Comparison of ENCODE assay signal across 8 mouse cellular contexts in genomic region chr17:82957409-82957808, GRCm38 (mm10).
DNase-seq lines count a peak whose midpoint lies in the region; ATAC-seq and TF ChIP-seq lines count a peak whose summit lies in the region.
"Had no signal": no experiment of that assay in that cellular context is flagged by ENCODE, and none has a peak within 500 bp of the region (broad histone marks: within the 10 kb centered on the region; RNA-seq: fewer than 3 reads in every experiment).

No protein-coding gene starts in this region.

- ATAC-seq in kidney, embryonic 16.5 days (ENCODE audit: low FRiP score, low TSS enrichment), result no peak; the same call in 1 of the 2 replicates
- peak; percentile 81 for ATAC-seq in forebrain, postnatal 0 days
- ATAC-seq in midbrain, embryonic 14.5 days (ENCODE audit: low FRiP score, low TSS enrichment), result peak; percentile 60; the same call in 1 of the 2 replicates

- no peaks in the 10 kb centered on the region for H3K9me3 ChIP-seq in kidney, embryonic 16.5 days (ENCODE audit: low read length)
- H3K9me3 ChIP-seq in E14TG2a.4 (ENCODE audit: low read length), result no peaks in the 10 kb centered on the region
- H3K9me3 ChIP-seq in forebrain, postnatal 0 days (ENCODE audit: low read length), result no peaks in the 10 kb centered on the region
- no peaks in the 10 kb centered on the region for H3K9me3 ChIP-seq in midbrain, embryonic 14.5 days (ENCODE audit: control insufficient read depth, low read length)
- H3K9me3 ChIP-seq: embryonic facial prominence, embryonic 12.5 days had no signal

- TF ChIP-seq CTCF in E14TG2a.4 (conservative IDR thresholded peaks at IDR 0.05; ENCODE audit: low read length), result peak; percentile 78
- TF ChIP-seq CTCF in forebrain, postnatal 0 days (IDR thresholded peaks at IDR 0.05; ENCODE audit: low read depth), result peak; percentile 85

- H3K9ac ChIP-seq in kidney, embryonic 16.5 days (replicated peaks; ENCODE audit: low read length), result no peak overlapping the region
- no peak overlapping the region for H3K9ac ChIP-seq in forebrain, postnatal 0 days
- H3K9ac ChIP-seq in midbrain, embryonic 14.5 days (replicated peaks; ENCODE audit: low read length), result no peak overlapping the region
- H3K9ac ChIP-seq: embryonic facial prominence, embryonic 12.5 days had no signal

- DNase-seq in kidney, adult 9 months, result peak; percentile 51
- DNase-seq in ZHBTc4 (ENCODE audit: low read depth, low spot score), result peak; percentile 50
- peak; percentile 88 for DNase-seq in forebrain, postnatal 0 days
- peak; percentile 92 for DNase-seq in midbrain, embryonic 14.5 days
- DNase-seq in gastrocnemius, postnatal 36 days, result no peak

- H3K4me3 ChIP-seq in kidney, embryonic 16.5 days (ENCODE audit: low read length), result no peak overlapping the region
- no peak overlapping the region for H3K4me3 ChIP-seq in E14TG2a.4 (replicated peaks; ENCODE audit: low read length)
- no peak overlapping the region for H3K4me3 ChIP-seq in forebrain, postnatal 0 days (ENCODE audit: low read depth, low read length)
- H3K4me3 ChIP-seq in midbrain, embryonic 14.5 days (replicated peaks; ENCODE audit: low read depth, low read length), result no peak overlapping the region
- H3K4me3 ChIP-seq: embryonic facial prominence, embryonic 12.5 days had no signal

- no peak overlapping the region for H3K4me2 ChIP-seq in kidney, embryonic 16.5 days (replicated peaks; ENCODE audit: low read depth, low read length)
- H3K4me2 ChIP-seq in forebrain, postnatal 0 days (ENCODE audit: low read depth), result no peak overlapping the region
- H3K4me2 ChIP-seq in midbrain, embryonic 14.5 days (ENCODE audit: low read length), result no peak overlapping the region
- H3K4me2 ChIP-seq: embryonic facial prominence, embryonic 12.5 days had no signal

- H3K36me3 ChIP-seq in kidney, embryonic 16.5 days (ENCODE audit: insufficient read depth, low read length), result no peaks in the 10 kb centered on the region
- no peaks in the 10 kb centered on the region for H3K36me3 ChIP-seq in E14TG2a.4 (ENCODE audit: insufficient read depth, low read length)
- H3K36me3 ChIP-seq in forebrain, postnatal 0 days (ENCODE audit: insufficient read depth), result no peaks in the 10 kb centered on the region
- H3K36me3 ChIP-seq in midbrain, embryonic 14.5 days (ENCODE audit: control insufficient read depth, insufficient read depth, low read length), result no peaks in the 10 kb centered on the region
- H3K36me3 ChIP-seq: embryonic facial prominence, embryonic 12.5 days had no signal

- H3K27ac ChIP-seq in kidney, embryonic 16.5 days (ENCODE audit: low read length), result no peak overlapping the region
- H3K27ac ChIP-seq in forebrain, postnatal 0 days (ENCODE audit: low read depth, low read length), result no peak overlapping the region
- H3K27ac ChIP-seq in midbrain, embryonic 14.5 days (replicated peaks; ENCODE audit: low read depth, low read length), result no peak overlapping the region
- H3K27ac ChIP-seq: embryonic facial prominence, embryonic 12.5 days had no signal

- H3K4me1 ChIP-seq in kidney, embryonic 16.5 days (ENCODE audit: insufficient read depth, low read length), result no peaks in the 10 kb centered on the region
- H3K4me1 ChIP-seq in E14TG2a.4 (replicated peaks; ENCODE audit: low read depth, low read length), result no peaks in the 10 kb centered on the region
- H3K4me1 ChIP-seq in forebrain, postnatal 0 days (ENCODE audit: insufficient read depth), result no peaks in the 10 kb centered on the region
- H3K4me1 ChIP-seq in midbrain, embryonic 14.5 days (ENCODE audit: control insufficient read depth, insufficient read depth, low read length), result no peaks in the 10 kb centered on the region
- H3K4me1 ChIP-seq: embryonic facial prominence, embryonic 12.5 days had no signal

- intact Hi-C loops in gastrocnemius, postnatal 36 days (cut with DNase I), result loop anchor here (10.0 kb wide), 1 partner anchor 1763 kb away; no protein-coding TSS in a partner anchor

- no peaks in the 10 kb centered on the region for H3K27me3 ChIP-seq in kidney, embryonic 16.5 days (ENCODE audit: insufficient read depth, low read length)
- peaks cover 13% of the 10 kb centered on the region for H3K27me3 ChIP-seq in E14TG2a.4 (ENCODE audit: insufficient read depth, low read length)
- H3K27me3 ChIP-seq in forebrain, postnatal 0 days (ENCODE audit: insufficient read depth, low read length), result no peaks in the 10 kb centered on the region
- no peaks in the 10 kb centered on the region for H3K27me3 ChIP-seq in midbrain, embryonic 14.5 days (ENCODE audit: control insufficient read depth, insufficient read depth, low read length)

- WGBS in kidney, embryonic 16.5 days, result 36% methylated on average over 4 of the region's 4 CpGs
- WGBS in forebrain, postnatal 0 days, result 30% methylated on average over 4 of the region's 4 CpGs
- WGBS in midbrain, embryonic 14.5 days, result 36% methylated on average over 4 of the region's 4 CpGs

Comparison
In these comparisons a context has a peak if more than half of its experiments do, and no peak if none do; other contexts are left out.
1. DNase-seq: peak in kidney, adult 9 months (single experiment), ZHBTc4 (single experiment), forebrain, postnatal 0 days (single experiment) and midbrain, embryonic 14.5 days (single experiment); none in gastrocnemius, postnatal 36 days (0 of 2).